Mouse (Mus musculus): ENCODE measurements around the gene Incenp. TPM values are rescaled to one million over a fixed set of nuclear protein-coding genes. Genes with fewer than 3 reads are reported as not detected.
"Not testable (repeated sequence)": the region's sequence is repeated elsewhere in the genome, so short reads cannot be mapped to it uniquely, and the experiment has no call there.

Incenp gene
- 4.9 and 7.9 TPM in 2 replicates for polyA plus RNA-seq (2012; rRNA removed)

- peak; percentile 75 for DNase-seq (ENCODE audit: low spot score)
Observed at GRCm38 (mm10) chr19:9899072-9899779, at the start of gene Incenp. Gene Incenp, minus strand, starts transcription at chr19:9899551.

GRCm38 (mm10) chr19:9946986-9947385 is 47.6 kb upstream of the Incenp start:
- no peak for DNase-seq (ENCODE audit: low spot score)

- DNase-seq (ENCODE audit: low spot score), result no peak
Observed at GRCm38 (mm10) chr19:9945800-9946564, 46.6 kb upstream of the Incenp start.

GRCm38 (mm10) chr19:9942539-9943533 is 43.5 kb upstream of the Incenp start:
- no peak for DNase-seq (ENCODE audit: low spot score)

- no peak for DNase-seq (ENCODE audit: low spot score)
Observed at GRCm38 (mm10) chr19:9941809-9942208, 42.5 kb upstream of the Incenp start.

- no peak for DNase-seq (ENCODE audit: low spot score)
Observed at GRCm38 (mm10) chr19:9940903-9941302, 41.6 kb upstream of the Incenp start.

- DNase-seq (ENCODE audit: low spot score), result no peak
Observed at GRCm38 (mm10) chr19:9939841-9940240, 40.5 kb upstream of the Incenp start.

GRCm38 (mm10) chr19:9938824-9939303 is 39.5 kb upstream of the Incenp start:
- no peak for DNase-seq (ENCODE audit: low spot score)

- DNase-seq (ENCODE audit: low spot score), result no peak
Observed at GRCm38 (mm10) chr19:9938156-9938823, 38.9 kb upstream of the Incenp start.

- no peak for DNase-seq (ENCODE audit: low spot score)
Observed at GRCm38 (mm10) chr19:9937428-9937827, 38.1 kb upstream of the Incenp start.

- DNase-seq (ENCODE audit: low spot score), result no peak
Observed at GRCm38 (mm10) chr19:9936579-9936978, 37.2 kb upstream of the Incenp start.

GRCm38 (mm10) chr19:9933908-9934307 is 34.6 kb upstream of the Incenp start:
- DNase-seq (ENCODE audit: low spot score), result no peak

- not testable (repeated sequence) for DNase-seq (ENCODE audit: low spot score)
Observed at GRCm38 (mm10) chr19:9931167-9931607, 31.8 kb upstream of the Incenp start.

GRCm38 (mm10) chr19:9928089-9928488 is 28.7 kb upstream of the Incenp start:
- no peak for DNase-seq (ENCODE audit: low spot score)

- no peak for DNase-seq (ENCODE audit: low spot score)
Observed at GRCm38 (mm10) chr19:9924769-9925272, 25.5 kb upstream of the Incenp start.

GRCm38 (mm10) chr19:9924034-9924768 is 24.9 kb upstream of the Incenp start:
- no peak for DNase-seq (ENCODE audit: low spot score)

GRCm38 (mm10) chr19:9923048-9923447 is 23.7 kb upstream of the Incenp start:
- DNase-seq (ENCODE audit: low spot score), result no peak

- no peak for DNase-seq (ENCODE audit: low spot score)
Observed at GRCm38 (mm10) chr19:9922228-9922627, 22.9 kb upstream of the Incenp start.

GRCm38 (mm10) chr19:9920835-9921784 is 21.8 kb upstream of the Incenp start:
- DNase-seq (ENCODE audit: low spot score), result no peak
